Mouse (Mus musculus): ENCODE measurements around the gene Xpr1.

GRCm38 (mm10) chr1:155283808-155284207, 133.4 kb downstream of the Xpr1 start:
- no peak for TF ChIP-seq CTCF (IDR thresholded peaks at IDR 0.05; ENCODE audit: low read depth, low read length)
- no peak for TF ChIP-seq POLR2A (IDR thresholded peaks at IDR 0.05; ENCODE audit: borderline replicate concordance, low read depth, low read length)

All from bone marrow macrophage, adult 2 months (primary cell).